Mouse (Mus musculus) granulocyte monocyte progenitor cell, adult 5-6 weeks (primary cell): ENCODE results near the gene Pycr2. TPM values are rescaled to one million over a fixed set of nuclear protein-coding genes. Genes with fewer than 3 reads are reported as not detected.
A peak's percentile ranks its signal among the peaks of the same experiment; 100 is the strongest.
"Not testable (repeated sequence)": the region's sequence is repeated elsewhere in the genome, so short reads cannot be mapped to it uniquely, and the experiment has no call there.

ENCODE experiments used
- ATAC-seq: replicated peaks from 2 replicates; pipeline ENCODE4 v1.8.0; 2016; ENCODE audit warnings: mild to moderate bottlenecking, moderate TSS enrichment, inconsistent platforms; ENCODE audit not compliant: poor library complexity, severe bottlenecking
- total RNA-seq, 2 experiments: library from RNA; stranded (forward) in 1 of 2; stranded (reverse) in 1 of 2; fragments of 200-712, 200-1000 nt in 1 of 2; fragments of >200 nt in 1 of 2; fragmentation: Nextera tagmentation in 1 of 2; gene quantifications; 2 replicates each; pipeline ENCODE4 v1.2.3; 2014 to 2017

Gene Pycr2
- total RNA-seq, 2 experiments from 2014 or later, result 28.4 to 53.2 TPM

DNA sequence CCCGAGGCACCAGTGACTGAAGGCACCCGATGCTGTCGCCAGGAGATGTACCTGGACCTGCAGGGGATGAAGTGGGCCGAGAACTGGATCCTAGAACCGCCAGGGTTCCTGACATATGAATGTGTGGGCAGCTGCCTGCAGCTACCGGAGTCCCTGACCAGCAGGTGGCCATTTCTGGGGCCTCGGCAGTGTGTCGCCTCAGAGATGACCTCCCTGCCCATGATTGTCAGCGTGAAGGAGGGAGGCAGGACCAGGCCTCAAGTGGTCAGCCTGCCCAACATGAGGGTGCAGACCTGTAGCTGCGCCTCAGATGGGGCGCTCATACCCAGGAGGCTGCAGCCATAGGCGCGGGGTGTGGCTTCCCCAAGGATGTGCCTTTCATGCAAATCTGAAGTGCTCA is 33.5 kb downstream of the Pycr2 start:
- not testable (repeated sequence) for ATAC-seq

DNA sequence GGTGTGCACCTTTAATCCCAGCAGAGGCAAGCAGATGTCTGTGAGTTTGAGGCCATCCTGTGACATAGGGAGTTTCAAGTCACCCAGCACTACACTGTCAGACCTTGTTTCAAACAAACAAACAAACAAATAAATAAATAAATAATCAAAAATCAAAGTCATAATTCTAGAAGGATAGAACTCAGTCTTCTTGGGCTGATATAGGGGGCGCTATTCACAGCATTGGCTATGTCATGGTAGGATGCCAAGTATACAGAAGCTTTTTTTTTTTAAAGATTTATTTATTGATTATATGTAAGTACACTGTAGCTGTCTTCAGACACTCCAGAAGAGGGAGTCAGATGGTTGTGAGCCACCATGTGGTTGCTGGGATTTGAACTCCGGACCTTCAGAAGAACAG is 34.7 kb downstream of the Pycr2 start:
- ATAC-seq, result not testable (repeated sequence)

DNA sequence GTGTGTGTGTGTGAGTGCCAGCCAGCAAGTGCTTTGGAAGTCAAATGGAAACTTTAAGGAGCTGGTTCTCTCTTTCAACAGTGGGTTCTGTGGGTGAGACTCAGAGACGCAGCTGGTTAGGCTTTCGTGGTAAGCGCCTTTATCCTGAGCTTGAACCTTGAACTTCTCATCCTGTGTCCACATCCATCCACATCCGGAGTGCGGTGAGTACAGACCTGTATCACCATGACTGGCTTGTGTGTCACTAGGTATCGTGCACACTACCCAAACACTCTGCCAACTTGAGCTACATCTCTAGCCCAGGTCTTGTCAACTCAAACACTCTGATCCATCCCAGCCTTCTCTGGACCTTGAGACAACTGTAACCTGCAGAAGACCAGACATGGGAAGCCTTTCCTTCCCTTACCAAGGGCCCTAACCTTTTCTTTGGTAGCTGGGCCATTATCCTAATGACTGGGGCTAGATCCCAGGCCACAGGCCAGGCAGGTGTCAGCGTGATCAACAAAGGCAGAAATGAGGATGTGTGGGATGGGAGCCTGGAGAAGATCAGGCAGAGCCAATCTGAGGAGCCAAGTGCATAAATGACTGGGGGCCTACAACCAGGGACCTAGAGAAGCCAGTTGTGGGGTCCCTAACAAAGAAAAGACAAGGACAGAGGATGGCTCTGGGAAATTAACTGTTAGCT is 36.8 kb downstream of the Pycr2 start:
- ATAC-seq, result peak; percentile 19

DNA sequence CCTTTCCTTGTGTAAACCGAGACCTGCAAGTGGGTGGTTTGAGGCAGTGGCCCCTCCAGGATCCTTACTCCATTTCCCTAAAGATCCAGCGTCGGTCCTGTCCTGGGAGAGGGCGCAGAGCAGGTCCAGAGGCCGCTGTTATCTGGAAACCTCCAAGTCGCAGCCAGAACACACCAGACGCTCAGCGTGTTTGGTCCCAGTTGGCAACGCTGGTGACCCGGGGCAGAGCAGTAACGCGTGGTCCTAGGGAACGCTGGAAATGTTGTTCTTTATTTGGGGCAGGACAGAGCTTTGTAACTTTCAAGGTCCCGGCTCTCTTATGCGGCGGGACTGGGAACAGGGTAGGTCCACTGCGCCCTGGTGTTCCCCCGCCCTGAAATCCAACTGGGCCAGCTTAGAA is 37.6 kb downstream of the Pycr2 start:
- no peak for ATAC-seq

DNA sequence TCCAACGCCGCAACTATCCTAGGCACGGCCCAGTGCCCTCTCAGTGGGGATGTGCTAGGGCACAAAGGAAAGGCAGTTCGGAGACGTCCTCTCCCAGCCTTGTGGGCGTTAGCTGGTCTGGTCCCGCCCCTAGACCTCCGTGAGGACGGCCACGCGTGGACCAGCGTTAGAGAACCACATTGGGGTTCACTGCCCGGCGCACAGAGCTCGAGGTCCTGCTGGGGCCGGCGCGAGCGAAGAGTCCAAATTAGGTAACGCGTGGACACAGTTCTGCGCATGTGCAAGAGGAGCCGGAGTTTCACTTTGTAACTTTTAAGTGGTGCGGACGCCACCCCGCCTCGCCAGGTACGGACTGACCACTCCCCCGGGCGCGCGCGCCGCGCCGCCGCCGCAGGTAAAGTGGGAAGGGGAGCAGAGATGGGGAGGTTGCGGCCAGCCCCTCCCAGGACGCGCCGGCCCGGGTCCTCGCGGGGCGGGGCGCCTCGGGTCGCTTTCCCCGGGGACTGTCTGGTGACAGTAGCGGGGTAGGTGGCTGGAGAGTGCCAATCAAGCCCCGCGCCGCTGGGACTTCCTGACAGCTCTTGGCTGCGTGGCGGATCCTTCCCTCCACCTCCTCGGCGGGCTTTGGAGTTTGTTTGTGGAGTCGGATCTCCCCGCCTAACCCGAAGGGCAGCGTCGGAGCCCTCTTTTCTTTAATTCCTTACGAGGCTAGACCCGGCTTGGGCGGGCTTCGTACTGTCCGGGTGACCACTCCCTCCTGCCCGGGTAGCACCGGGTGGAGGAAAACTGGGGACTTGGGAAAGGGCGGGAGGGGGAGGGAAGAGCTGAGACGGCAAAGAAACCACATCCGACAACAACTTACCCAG is 38.3 kb downstream of the Pycr2 start, which contains the start of gene Tmem63a:
Tmem63a (plus strand) TSS at position 179 of the 866 bp plus-strand sequence.
- peak; percentile 28 for ATAC-seq

DNA sequence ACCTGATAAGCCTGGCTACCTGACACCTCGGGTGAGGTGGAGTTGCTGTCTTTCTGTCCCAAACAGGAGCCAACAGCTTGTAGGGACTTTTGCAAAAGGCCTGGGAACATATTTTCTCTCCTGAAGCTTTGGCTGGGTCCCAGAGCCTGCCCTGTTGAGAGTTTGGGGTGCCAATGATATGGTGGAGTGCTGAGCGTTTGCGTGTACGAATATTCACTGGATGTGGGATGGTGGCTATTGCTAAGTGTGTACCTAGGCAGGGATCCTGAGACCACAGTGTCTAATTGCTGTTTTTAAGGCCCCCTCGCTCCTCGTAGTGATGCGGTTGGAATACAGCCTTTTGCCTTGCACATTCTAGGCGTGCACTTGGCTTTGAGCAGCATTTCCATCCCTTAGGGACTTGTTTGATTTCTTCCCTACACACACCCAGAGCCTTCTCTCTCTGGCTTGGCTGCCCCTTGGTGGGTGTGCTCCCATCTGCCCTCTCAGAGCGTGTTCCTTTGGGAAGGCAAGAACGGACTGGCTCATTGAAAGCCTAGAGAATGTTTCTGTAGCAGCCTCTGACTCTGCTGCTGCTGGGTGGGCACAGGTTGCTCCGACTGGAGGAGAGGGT is 39.0 kb downstream of the Pycr2 start:
- ATAC-seq, result no peak

DNA sequence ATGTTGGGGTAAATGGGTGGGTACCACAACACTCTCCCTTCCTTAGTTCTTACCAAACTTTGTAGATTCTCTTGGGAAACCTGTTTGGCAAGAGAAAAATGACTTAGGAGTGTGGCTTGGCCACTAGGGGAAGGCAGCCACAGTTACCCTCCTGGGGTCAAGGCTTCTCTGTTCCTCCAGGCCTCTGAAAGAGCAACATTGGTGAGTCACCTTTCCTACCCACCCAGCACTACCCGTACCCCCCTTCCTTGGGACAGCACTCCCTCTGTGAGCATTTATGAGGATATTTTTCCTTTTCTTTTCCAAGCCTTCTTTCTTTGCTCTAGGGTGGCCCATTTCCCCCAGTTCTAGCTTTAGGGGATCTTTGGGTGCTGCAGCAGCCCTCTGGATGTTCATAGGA is 39.8 kb downstream of the Pycr2 start:
- ATAC-seq, result peak; percentile 18

DNA sequence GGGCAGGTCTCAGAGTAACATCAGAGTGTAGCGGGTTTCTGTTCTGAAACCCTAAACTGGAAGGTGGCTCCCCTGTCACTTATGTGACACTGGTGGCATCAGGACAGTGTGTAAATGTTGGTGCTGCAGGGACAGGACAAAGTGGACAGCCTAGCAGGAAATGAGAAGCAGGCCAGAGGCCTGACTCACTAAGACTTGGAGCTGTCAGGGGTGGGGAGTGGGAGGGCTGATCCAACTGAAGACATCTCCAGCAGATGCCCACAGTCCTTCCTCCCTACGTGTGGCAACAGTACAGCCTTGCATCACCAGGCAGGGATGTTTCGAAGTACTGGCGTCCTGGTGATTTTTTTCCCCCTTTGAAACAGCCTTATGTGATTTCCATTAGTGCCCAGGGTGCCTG is 40.5 kb downstream of the Pycr2 start:
- ATAC-seq, result peak; percentile 72

DNA sequence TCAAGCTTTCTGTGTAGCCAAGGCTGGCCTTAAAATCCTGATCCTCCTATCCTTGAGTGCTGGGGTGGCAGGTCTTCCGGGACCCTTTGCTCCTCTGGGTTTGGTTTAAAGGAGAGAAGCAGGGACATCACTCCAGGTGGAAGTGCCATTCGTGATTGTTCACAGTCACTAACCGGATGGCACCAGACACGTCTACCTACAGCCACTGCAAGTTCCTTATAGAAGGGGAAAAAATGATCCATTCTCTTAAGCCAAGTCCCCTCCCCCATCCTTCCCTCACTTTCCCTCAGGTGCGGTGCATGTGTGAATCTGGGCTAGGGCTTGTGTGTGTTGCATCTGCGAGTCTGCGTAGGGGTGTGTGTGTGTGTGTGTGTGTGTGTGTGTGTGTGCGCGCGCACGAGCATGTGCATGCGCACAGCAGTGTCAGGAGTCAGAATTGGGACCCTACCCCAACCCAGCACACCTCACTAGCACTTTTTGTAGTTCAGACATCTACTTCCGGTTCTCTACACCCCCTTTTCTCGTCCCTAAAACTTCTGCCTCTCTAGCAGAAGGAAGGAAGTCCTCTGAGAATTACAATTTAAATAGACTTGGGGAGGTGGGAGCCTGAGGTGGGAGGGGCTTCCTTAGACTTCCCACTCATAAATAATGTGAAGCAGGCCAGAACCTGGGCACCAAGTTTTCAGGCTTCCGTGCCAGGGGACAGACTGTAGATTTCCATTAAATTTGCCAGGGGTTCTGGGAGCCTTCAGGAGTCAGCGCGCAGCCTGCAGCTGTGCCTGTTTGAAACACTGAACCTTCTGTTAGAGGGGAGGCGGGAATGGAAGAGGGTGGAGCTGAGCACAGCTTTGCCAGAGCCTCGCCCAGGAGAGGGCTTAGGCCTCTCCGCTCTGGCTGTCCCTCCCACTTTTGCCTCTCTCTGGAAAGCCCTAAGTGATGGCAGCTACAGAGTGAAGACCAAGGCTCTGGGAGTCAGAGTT is 41.2 kb downstream of the Pycr2 start:
- peak; percentile 10 for ATAC-seq

DNA sequence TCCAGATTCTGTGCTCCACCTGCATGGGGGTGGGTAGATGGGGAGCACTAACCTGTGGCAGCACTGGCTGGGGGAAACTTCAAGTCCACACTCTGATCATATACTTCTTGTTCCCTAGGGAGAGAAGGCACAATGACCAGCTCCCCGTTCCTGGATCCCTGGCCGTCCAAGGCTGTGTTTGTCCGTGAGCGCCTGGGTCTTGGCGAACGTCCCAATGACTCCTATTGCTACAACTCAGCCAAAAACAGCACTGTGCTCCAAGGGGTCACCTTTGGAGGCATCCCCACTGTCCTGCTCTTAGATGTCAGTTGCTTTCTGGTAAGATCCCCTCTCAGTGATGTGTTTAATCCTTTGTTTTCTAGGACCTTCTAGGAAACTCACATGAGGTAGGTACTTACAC is 42.4 kb downstream of the Pycr2 start:
- ATAC-seq, result no peak

DNA sequence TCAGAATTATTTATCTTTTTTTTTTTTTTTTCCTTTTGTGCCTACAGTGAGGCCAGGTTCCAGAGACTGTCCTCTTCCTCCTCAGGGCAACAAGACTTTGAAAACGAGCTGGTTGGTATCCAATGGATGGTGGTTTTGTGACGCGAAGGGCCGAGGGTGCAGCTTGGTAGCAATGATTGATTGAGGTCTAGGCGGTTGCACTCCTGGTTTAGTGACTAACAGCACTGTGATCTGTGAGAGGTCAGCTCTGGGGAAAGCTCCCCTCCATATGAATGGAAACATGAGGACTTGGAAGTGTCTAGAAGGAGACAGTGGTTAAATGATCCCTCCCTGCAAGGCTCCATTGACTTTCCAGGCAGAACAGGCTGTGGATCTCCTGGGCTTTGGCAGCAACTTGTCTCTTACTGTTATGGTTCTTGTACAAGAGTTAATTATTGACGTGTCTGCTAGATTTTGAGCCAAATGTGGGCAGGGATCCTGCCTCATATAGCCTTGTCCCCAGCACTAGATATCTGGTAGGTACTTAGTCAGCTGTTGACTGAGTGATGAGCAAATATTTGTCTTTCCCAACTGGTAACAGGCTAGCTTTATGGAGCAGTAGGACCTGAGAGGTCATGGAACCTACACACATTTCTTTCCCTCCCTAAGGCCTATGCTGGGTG is 48.1 kb downstream of the Pycr2 start:
- no peak for ATAC-seq

DNA sequence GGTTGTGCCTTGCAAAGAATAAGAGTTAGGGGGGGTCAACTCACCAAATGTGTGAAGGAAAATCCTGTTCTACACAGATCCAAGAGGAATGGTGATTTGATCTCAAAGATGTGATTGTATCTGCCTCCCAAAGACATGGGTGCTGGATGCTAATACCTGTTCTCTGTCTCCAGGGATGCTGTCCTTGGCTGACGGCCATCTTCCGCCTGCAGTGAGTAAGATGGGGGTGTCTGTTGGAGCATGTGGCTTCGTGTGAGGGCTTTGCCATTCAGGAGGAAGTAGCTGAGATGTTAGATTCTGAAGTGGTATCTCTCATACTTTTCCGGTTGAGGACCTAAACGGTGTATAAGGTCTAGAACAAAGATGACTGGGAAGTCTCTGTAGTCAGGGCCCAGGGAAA is 48.7 kb downstream of the Pycr2 start:
- ATAC-seq, result no peak

DNA sequence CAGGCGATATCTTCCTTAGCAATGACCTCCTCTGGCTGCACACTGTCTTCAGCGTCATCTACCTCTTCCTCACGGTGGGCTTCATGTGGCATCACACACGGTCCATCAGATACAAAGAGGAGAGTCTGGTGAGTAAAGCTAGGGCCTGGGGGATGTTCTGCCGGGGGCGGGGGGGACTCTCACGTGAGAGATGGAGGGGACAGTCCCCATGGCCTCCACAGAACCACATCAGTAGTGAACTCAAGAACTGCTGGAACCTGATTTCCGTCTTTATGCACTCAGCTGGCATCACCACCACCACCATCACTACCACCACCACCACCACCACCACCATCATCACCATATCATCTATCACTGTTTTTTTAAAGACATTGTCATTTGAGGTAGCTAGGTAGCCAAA is 52.3 kb downstream of the Pycr2 start:
- no peak for ATAC-seq

DNA sequence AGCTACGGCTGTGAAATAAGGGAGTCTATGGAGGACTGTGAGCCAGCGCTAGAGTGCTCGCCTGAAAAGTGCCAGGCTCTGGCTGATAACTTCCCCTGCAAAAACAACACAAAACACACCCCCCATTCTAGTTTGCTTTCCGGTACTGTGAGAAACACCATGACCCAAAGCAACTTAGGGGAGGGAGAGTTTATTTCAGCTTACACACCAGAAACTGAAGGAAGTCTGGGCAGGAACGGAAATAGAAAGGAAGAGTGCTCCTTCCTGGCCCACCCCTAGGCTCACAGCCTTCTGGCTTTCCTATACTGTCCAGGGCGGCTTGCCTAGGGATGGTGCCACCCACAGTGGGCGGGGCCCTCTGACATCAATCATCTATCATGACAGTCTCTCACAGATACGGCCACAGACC is 52.9 kb downstream of the Pycr2 start:
- ATAC-seq, result peak; percentile 67

Other genes with a start within 250 kb of the Pycr2 start
- not detected in 2 replicates for gene Mixl1, start 207.3 kb upstream of the Pycr2 start, total RNA-seq (2014; fragmentation: Nextera tagmentation)
- gene Mixl1, start 207.3 kb upstream of the Pycr2 start, total RNA-seq (2017), result not detected in 2 replicates
- 23.5 and 26.5 TPM in 2 replicates for gene Acbd3, start 178.2 kb upstream of the Pycr2 start, total RNA-seq (2014; fragmentation: Nextera tagmentation)
- gene Acbd3, start 178.2 kb upstream of the Pycr2 start, total RNA-seq (2017), result 40.6 and 44.6 TPM in 2 replicates
- gene H3f3a, start 90.3 kb upstream of the Pycr2 start, total RNA-seq (2014; fragmentation: Nextera tagmentation), result 1,208 and 1,212 TPM in 2 replicates
- gene H3f3a, start 90.3 kb upstream of the Pycr2 start, total RNA-seq (2017), result 1,574 and 1,754 TPM in 2 replicates
- gene Sde2, start 53.2 kb upstream of the Pycr2 start, total RNA-seq (2014; fragmentation: Nextera tagmentation), result 18.0 and 23.5 TPM in 2 replicates
- gene Sde2, start 53.2 kb upstream of the Pycr2 start, total RNA-seq (2017), result 29.5 and 29.8 TPM in 2 replicates
- gene Lefty2, start 11.2 kb upstream of the Pycr2 start, total RNA-seq (2014; fragmentation: Nextera tagmentation), result not detected in 2 replicates
- gene Lefty2, start 11.2 kb upstream of the Pycr2 start, total RNA-seq (2017), result not detected in 2 replicates
- gene Lefty1, start 30.7 kb downstream of the Pycr2 start, total RNA-seq (2014; fragmentation: Nextera tagmentation), result 1.5 TPM in 1 of 2 replicates, not detected in the other
- 0.47 TPM in 1 of 2 replicates, not detected in the other for gene Lefty1, start 30.7 kb downstream of the Pycr2 start, total RNA-seq (2017)
- 29.5 and 36.9 TPM in 2 replicates for gene Tmem63a, start 38.1 kb downstream of the Pycr2 start, total RNA-seq (2014; fragmentation: Nextera tagmentation)
- gene Tmem63a, start 38.1 kb downstream of the Pycr2 start, total RNA-seq (2017), result 14.8 and 16.1 TPM in 2 replicates
- not detected in 2 replicates for gene Ephx1, start 116.6 kb downstream of the Pycr2 start, total RNA-seq (2014; fragmentation: Nextera tagmentation)
- gene Ephx1, start 116.6 kb downstream of the Pycr2 start, total RNA-seq (2017), result 0.13 and 2.1 TPM in 2 replicates
- gene 9130409I23Rik, start 146.9 kb downstream of the Pycr2 start, total RNA-seq (2014; fragmentation: Nextera tagmentation), result not detected in 2 replicates
- gene 9130409I23Rik, start 146.9 kb downstream of the Pycr2 start, total RNA-seq (2017), result not detected in 2 replicates
- 43.2 and 52.6 TPM in 2 replicates for gene Nvl, start 239.9 kb downstream of the Pycr2 start, total RNA-seq (2014; fragmentation: Nextera tagmentation)
- gene Nvl, start 239.9 kb downstream of the Pycr2 start, total RNA-seq (2017), result 24.9 and 26.2 TPM in 2 replicates
- 86.6 and 91.4 TPM in 2 replicates for gene Cnih4, start 240.4 kb downstream of the Pycr2 start, total RNA-seq (2014; fragmentation: Nextera tagmentation)
- 99.8 and 109 TPM in 2 replicates for gene Cnih4, start 240.4 kb downstream of the Pycr2 start, total RNA-seq (2017)